Mouse (Mus musculus): ENCODE measurements around the gene Tceal7.

GRCm38 (mm10) chrX:136243181-136243580 is 28.6 kb downstream of the Tceal7 start:
- TF ChIP-seq POLR2A (IDR thresholded peaks at IDR 0.05; ENCODE audit: low read depth, low read length) (no peak), CTCF (IDR thresholded peaks at IDR 0.05; ENCODE audit: extremely low read depth, insufficient read length, insufficient replicate concordance, low read depth, low read length) (no peak)
